Mouse (Mus musculus) midbrain, embryonic 12.5 days (tissue): ENCODE measurements around the gene Wdr18. TPM values are rescaled to one million over a fixed set of nuclear protein-coding genes. Genes with fewer than 3 reads are reported as not detected.
A peak's percentile ranks its signal among the peaks of the same experiment; 100 is the strongest.

Experiments
- ATAC-seq: fragments of 200-750 bp; cut with Nextera tagmentation; 2 replicates; pipeline ENCODE4 v1.8.0; 2017; ENCODE audit warnings: low read depth, moderate TSS enrichment, moderate library complexity; ENCODE audit not compliant: low FRiP score
- H3K27ac ChIP-seq: fragments of 300-500 bp; sonication (generic); replicated peaks from 2 replicates; pipeline ENCODE4 v1.5.1; 2016; ENCODE audit warnings: mild to moderate bottlenecking
- H3K27me3 ChIP-seq: fragments of 300-500 bp; sonication (generic); 2 replicates; pipeline ENCODE4 v1.6.1; 2016; ENCODE audit warnings: mild to moderate bottlenecking
- H3K36me3 ChIP-seq: fragments of 300-500 bp; sonication (generic); 2 replicates; pipeline ENCODE4 v1.6.1; 2016
- H3K4me1 ChIP-seq: fragments of 300-500 bp; sonication (generic); 2 replicates; pipeline ENCODE4 v1.6.1; 2016
- H3K4me2 ChIP-seq: fragments of 300-500 bp; sonication (generic); replicated peaks from 2 replicates; pipeline ENCODE4 v1.6.1; 2016; ENCODE audit warnings: mild to moderate bottlenecking, moderate library complexity
- H3K4me3 ChIP-seq: fragments of 300-500 bp; sonication (generic); 2 replicates; pipeline ENCODE4 v1.5.1; 2016; ENCODE audit warnings: mild to moderate bottlenecking
- H3K9ac ChIP-seq: fragments of 300-500 bp; sonication (generic); replicated peaks from 2 replicates; pipeline ENCODE4 v1.6.1; 2016; ENCODE audit warnings: mild to moderate bottlenecking, moderate library complexity
- H3K9me3 ChIP-seq: fragments of 300-500 bp; sonication (generic); 2 replicates; pipeline ENCODE4 v1.6.1; 2016; ENCODE audit warnings: mild to moderate bottlenecking
- WGBS: fragments of 180-500 bp; shearing (Covaris S2); methylation state at CpG from one replicate; pipeline ENCODE4 v1.1.7; 2016; 5-methylcytosine and 5-hydroxymethylcytosine counted together
- polyA plus RNA-seq: library from polyadenylated mRNA; unstranded; fragments of >200 nt; fragmentation: Nextera tagmentation; extraction: Ambion mirVana; gene quantifications from 2 replicates; pipeline ENCODE4 v1.2.1, GENCODE M21; 2016

Wdr18 gene
- polyA plus RNA-seq, 1 experiment from 2014 or later, result 97.0 TPM

GRCm38 (mm10) chr10:80016931-80017330 is 57.0 kb downstream of the Wdr18 start:
- H3K27me3 ChIP-seq, result peaks cover 87% of the 10 kb centered on the region
- H3K36me3 ChIP-seq, result peaks cover 3% of the 10 kb centered on the region; the same call in 1 of the 2 replicates
- no peak overlapping the region for H3K27ac ChIP-seq
- H3K4me1 ChIP-seq, result peaks cover 14% of the 10 kb centered on the region
- no peak for ATAC-seq
- no peaks in the 10 kb centered on the region for H3K9me3 ChIP-seq
- H3K4me2 ChIP-seq, result no peak overlapping the region
- no peak overlapping the region for H3K9ac ChIP-seq
- WGBS, result 90% methylated on average over 10 of the region's 10 CpGs
- H3K4me3 ChIP-seq, result no peak overlapping the region

GRCm38 (mm10) chr10:80017361-80017760 is 57.4 kb downstream of the Wdr18 start:
- H3K27ac ChIP-seq, result no peak overlapping the region
- WGBS, result 77% methylated on average over 3 of the region's 3 CpGs
- H3K27me3 ChIP-seq, result peaks cover 83% of the 10 kb centered on the region
- peaks cover 14% of the 10 kb centered on the region for H3K4me1 ChIP-seq
- no peaks in the 10 kb centered on the region for H3K36me3 ChIP-seq
- no peaks in the 10 kb centered on the region for H3K9me3 ChIP-seq
- H3K4me2 ChIP-seq, result no peak overlapping the region
- H3K9ac ChIP-seq, result no peak overlapping the region
- H3K4me3 ChIP-seq, result no peak overlapping the region
- no peak for ATAC-seq

- Histone ChIP-seq H3K27me3 (peaks cover 79% of the 10 kb centered on the region), H3K27ac (no peak overlapping the region), H3K9ac (no peak overlapping the region), H3K4me1 (peaks cover 14% of the 10 kb centered on the region), H3K4me3 (no peak overlapping the region), H3K36me3 (no peaks in the 10 kb centered on the region), H3K4me2 (no peak overlapping the region), H3K9me3 (no peaks in the 10 kb centered on the region)
- WGBS, result 82% methylated on average over 14 of the region's 14 CpGs
- no peak for ATAC-seq
Observed at GRCm38 (mm10) chr10:80017771-80018170, 57.8 kb downstream of the Wdr18 start.

- H3K4me3 ChIP-seq, result no peak overlapping the region
- peaks cover 69% of the 10 kb centered on the region for H3K27me3 ChIP-seq
- peaks cover 14% of the 10 kb centered on the region for H3K4me1 ChIP-seq
- ATAC-seq, result no peak
- H3K27ac ChIP-seq, result no peak overlapping the region
- no peaks in the 10 kb centered on the region for H3K36me3 ChIP-seq
- WGBS, result 7% methylated on average over 14 of the region's 15 CpGs
- no peaks in the 10 kb centered on the region for H3K9me3 ChIP-seq
- H3K9ac ChIP-seq, result 0 out of 2 replicates have a peak overlapping the region, but pooled peaks have one; percentile 49
- H3K4me2 ChIP-seq, result no peak overlapping the region
Observed at GRCm38 (mm10) chr10:80018739-80019297, 58.9 kb downstream of the Wdr18 start.

- peaks cover 61% of the 10 kb centered on the region for H3K27me3 ChIP-seq
- H3K9me3 ChIP-seq, result no peaks in the 10 kb centered on the region
- H3K4me2 ChIP-seq, result peak overlapping the region; percentile 39
- 5% methylated on average over 20 of the region's 20 CpGs for whole genome bisulfite sequencing
- H3K9ac ChIP-seq, result peak overlapping the region; percentile 49; the same call in 1 of the 2 replicates
- peaks cover 14% of the 10 kb centered on the region for H3K4me1 ChIP-seq
- H3K27ac ChIP-seq, result no peak overlapping the region
- no peaks in the 10 kb centered on the region for H3K36me3 ChIP-seq
- 0 out of 2 replicates have a peak, but pooled peaks have one; percentile 34 for ATAC-seq
- peak overlapping the region; percentile 17; the same call in 1 of the 2 replicates for H3K4me3 ChIP-seq
Observed at GRCm38 (mm10) chr10:80019471-80020131, 59.6 kb downstream of the Wdr18 start.

Other genes starting within 250 kb of the Wdr18 start
- gene Hcn2, start 243.5 kb upstream of the Wdr18 start, polyA plus RNA-seq, result 0.18 and 0.25 TPM in 2 replicates
- gene Polrmt, start 213.6 kb upstream of the Wdr18 start, polyA plus RNA-seq, result 45.3 and 46.3 TPM in 2 replicates
- gene Fgf22, start 205.1 kb upstream of the Wdr18 start, polyA plus RNA-seq, result 0.48 and 0.55 TPM in 2 replicates
- gene Rnf126, start 193.2 kb upstream of the Wdr18 start, polyA plus RNA-seq, result 98.8 and 104 TPM in 2 replicates
- 1.0 and 1.6 TPM in 2 replicates for gene Fstl3, start 182.9 kb upstream of the Wdr18 start, polyA plus RNA-seq
- 0.27 TPM in 1 of 2 replicates, not detected in the other for gene Prss57, start 169.2 kb upstream of the Wdr18 start, polyA plus RNA-seq
- 198 and 204 TPM in 2 replicates for gene Palm, start 166.6 kb upstream of the Wdr18 start, polyA plus RNA-seq
- gene Misp, start 139.2 kb upstream of the Wdr18 start, polyA plus RNA-seq, result 0.94 and 1.0 TPM in 2 replicates
- 202 TPM in 2 replicates for gene Ptbp1, start 105.7 kb upstream of the Wdr18 start, polyA plus RNA-seq
- gene Prtn3, start 85.7 kb upstream of the Wdr18 start, polyA plus RNA-seq, result 14.3 and 16.7 TPM in 2 replicates
- 296 and 302 TPM in 2 replicates for gene Plppr3, start 85.5 kb upstream of the Wdr18 start, polyA plus RNA-seq
- not detected in 2 replicates for gene Elane, start 73.9 kb upstream of the Wdr18 start, polyA plus RNA-seq
- not detected in 2 replicates for gene Cfd, start 69.3 kb upstream of the Wdr18 start, polyA plus RNA-seq
- gene Med16, start 51.2 kb upstream of the Wdr18 start, polyA plus RNA-seq, result 65.4 and 68.4 TPM in 2 replicates
- 27.9 and 34.2 TPM in 2 replicates for gene Gm26602, start 49.3 kb upstream of the Wdr18 start, polyA plus RNA-seq
- gene Kiss1r, start 43.2 kb upstream of the Wdr18 start, polyA plus RNA-seq, result 1.4 and 1.5 TPM in 2 replicates
- 157 and 167 TPM in 2 replicates for gene R3hdm4, start 38.9 kb upstream of the Wdr18 start, polyA plus RNA-seq
- 4.0 and 5.6 TPM in 2 replicates for gene Arid3a, start 33.1 kb upstream of the Wdr18 start, polyA plus RNA-seq
- gene Grin3b, start 10.6 kb downstream of the Wdr18 start, polyA plus RNA-seq, result 0.39 and 0.54 TPM in 2 replicates
- gene Tmem259, start 24.2 kb downstream of the Wdr18 start, polyA plus RNA-seq, result 19.3 and 20.9 TPM in 2 replicates
- 109 and 168 TPM in 2 replicates for gene Cnn2, start 28.4 kb downstream of the Wdr18 start, polyA plus RNA-seq
- gene Abca7, start 36.3 kb downstream of the Wdr18 start, polyA plus RNA-seq, result 7.6 and 8.5 TPM in 2 replicates
- 4.5 and 5.6 TPM in 2 replicates for gene Arhgap45, start 56.5 kb downstream of the Wdr18 start, polyA plus RNA-seq
- 172 and 173 TPM in 2 replicates for gene Polr2e, start 79.6 kb downstream of the Wdr18 start, polyA plus RNA-seq
- 483 and 524 TPM in 2 replicates for gene Gpx4, start 87.0 kb downstream of the Wdr18 start, polyA plus RNA-seq
- 14.7 and 15.7 TPM in 2 replicates for gene Sbno2, start 145.4 kb downstream of the Wdr18 start, polyA plus RNA-seq
- gene Stk11, start 155.7 kb downstream of the Wdr18 start, polyA plus RNA-seq, result 16.7 and 20.3 TPM in 2 replicates
- 379 and 384 TPM in 2 replicates for gene Atp5d, start 178.5 kb downstream of the Wdr18 start, polyA plus RNA-seq
- gene Cbarp, start 180.7 kb downstream of the Wdr18 start, polyA plus RNA-seq, result 19.3 and 20.0 TPM in 2 replicates
- gene Midn, start 188.1 kb downstream of the Wdr18 start, polyA plus RNA-seq, result 41.7 and 46.4 TPM in 2 replicates
- gene Cirbp, start 205.8 kb downstream of the Wdr18 start, polyA plus RNA-seq, result 227 and 233 TPM in 2 replicates
- 12.9 and 13.6 TPM in 2 replicates for gene 1600002K03Rik, start 212.8 kb downstream of the Wdr18 start, polyA plus RNA-seq
- gene Efna2, start 219.3 kb downstream of the Wdr18 start, polyA plus RNA-seq, result 114 and 127 TPM in 2 replicates